Mouse (Mus musculus): ENCODE results near the gene Asap2.

Asap2 gene

DNA sequence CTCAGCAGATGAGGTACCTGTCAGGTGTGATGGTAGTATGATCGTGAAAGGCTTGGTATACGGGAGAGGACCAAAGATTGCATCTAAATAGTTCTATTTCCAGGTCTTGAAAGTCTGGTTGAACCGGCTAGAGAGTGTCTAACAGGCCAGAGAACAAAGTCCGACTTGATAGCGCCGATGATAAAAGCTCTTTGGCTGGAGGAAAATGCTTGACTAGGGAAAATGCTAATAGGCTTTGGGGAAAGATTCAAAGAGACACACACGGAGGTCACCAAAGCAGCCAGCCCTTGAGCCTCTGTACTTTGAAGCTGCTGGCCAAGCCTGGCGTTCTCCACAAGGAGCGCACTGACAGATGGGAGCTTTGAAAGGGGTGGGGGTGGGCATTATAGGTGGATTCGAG, 219.0 kb downstream of the Asap2 start:
- DNase-seq (ENCODE audit: low spot score), result no peak

DNA sequence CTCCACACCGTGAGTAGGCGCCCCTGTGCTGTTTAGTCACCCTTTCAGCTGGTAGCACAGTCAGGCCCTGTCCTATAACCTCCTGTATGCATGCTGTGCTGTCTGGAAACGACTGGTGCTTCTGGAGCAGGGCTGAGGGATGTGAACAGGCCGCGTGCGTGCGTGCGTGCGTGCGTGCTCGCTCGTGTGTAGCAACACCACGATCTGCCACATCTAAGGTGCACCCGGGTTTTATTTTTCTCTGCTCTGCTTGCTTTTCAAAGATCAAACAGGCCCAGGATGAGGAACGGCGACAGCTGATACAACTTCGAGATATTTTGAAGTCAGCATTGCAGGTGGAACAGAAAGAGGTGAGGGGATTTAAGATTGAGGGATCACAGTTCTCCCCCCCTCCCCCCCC, 222.6 kb downstream of the Asap2 start:
- no peak for DNase-seq (ENCODE audit: low spot score)

DNA sequence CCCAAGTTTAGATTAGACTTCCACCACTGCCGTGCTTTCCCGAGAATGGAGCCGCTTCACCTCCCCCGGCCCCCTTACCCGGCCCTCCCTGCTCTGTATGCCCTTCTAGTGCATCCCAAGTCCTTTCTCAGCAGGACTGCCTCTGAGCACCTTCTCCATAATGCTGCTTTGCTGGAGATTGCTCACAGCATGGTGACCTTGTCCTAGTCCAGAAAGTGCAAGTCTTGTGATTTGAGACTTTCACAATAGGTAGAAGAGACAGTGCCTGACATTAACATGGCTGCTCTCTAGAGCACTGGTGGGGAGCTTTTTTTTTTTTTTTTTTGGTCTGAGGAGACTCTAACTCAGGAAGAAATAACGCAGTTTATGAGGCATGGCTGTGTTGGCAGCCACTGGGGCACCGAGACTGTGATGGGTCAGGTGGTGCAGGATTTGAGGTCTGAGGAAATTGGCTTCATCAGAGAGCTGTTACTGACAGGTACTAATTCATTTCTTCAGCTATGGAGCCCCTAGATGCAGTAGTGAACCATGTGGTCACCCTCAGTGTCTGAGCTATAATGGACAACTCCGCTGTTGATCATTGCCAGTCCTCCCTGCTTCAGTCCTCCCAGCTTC, 224.4 kb downstream of the Asap2 start:
- no peak for DNase-seq (ENCODE audit: low spot score)

DNA sequence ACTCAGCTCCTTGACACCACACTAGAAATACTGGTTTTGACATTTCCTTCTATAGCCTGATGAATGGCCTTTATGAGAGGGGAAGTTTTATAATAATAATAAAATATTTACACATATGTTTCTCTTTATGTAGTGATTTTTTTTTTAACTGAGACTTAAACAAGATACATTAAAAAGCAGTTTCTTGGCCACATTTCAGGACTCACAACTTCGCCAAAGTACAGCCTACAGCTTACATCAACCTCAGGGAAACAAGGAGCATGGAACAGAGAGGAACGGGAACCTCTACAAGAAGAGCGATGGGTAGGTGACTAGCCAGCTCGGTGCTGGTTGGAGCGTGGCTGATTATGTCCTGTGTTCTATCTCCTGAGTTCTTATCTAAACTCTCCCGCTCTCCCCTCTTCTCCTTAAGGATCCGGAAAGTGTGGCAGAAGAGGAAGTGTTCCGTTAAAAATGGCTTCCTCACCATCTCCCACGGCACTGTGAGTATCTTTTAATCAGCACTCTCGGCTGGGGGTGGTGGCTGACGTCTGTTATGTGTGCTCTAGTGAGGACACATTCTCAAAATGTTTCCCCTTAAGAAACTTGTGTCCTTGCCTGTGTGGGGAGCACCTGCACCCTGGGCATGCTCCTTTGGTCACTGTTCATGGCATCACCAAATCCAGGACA, 227.7 kb downstream of the Asap2 start:
- DNase-seq (ENCODE audit: low spot score), result no peak

DNA sequence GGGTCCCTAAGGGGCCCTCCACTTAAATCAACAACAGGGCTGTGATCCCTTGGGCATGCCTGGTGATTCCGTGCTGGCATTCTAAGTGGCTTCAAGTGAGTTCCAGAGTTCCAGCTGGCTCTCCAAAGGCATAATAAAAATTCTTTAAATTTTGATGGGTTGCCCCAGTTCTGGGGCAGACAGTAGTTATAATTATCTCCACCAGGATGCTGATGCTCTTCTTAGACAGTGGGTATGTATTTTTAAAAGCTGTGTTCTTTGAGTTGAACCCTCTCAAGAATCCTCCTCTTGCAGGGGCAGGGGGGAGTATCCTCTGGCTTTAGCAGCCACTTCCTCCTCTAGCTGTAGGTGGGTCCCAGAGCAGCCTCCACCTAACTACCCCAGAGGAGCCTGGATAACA, 230.3 kb downstream of the Asap2 start:
- no peak for DNase-seq (ENCODE audit: low spot score)

DNA sequence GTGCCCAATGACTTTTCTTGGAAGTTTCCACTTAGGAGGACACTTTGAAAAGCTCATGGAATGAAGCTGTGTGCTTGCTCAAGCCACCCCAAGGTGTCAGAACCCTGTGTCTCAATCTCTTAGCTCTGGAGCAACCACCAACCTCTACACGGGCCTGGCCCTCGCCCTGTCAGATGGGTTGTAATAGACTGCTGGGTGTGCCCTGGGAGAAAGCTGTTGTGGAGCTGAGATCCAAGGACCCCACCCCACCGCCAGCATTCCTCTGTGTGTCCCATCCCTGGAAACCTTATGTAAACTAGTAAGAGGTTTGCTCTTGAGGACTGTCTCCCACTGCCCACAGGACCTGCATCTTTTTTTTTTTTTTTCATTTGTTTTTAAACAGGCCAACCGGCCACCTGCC, 233.7 kb downstream of the Asap2 start:
- no peak for DNase-seq (ENCODE audit: low spot score)

DNA sequence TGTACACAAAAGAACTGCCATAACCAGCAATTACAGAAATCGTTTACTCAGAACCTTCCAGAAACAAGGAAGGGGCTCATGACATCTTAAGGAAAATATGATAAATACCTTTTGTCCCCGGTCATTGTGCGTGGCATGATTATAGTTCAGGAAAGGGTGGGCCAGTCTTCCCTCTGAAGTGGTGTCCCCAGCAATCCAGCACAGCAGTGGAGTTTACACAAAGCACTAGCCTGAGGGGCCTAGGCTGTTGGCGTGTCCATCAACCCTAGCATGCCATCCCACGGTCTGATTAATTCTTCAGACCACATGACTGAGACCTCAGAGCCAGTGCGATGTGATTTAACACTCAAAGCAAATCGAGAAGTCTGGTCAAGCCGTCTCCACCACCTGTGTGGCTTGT, 235.1 kb downstream of the Asap2 start:
- no peak for DNase-seq (ENCODE audit: low spot score)

DNA sequence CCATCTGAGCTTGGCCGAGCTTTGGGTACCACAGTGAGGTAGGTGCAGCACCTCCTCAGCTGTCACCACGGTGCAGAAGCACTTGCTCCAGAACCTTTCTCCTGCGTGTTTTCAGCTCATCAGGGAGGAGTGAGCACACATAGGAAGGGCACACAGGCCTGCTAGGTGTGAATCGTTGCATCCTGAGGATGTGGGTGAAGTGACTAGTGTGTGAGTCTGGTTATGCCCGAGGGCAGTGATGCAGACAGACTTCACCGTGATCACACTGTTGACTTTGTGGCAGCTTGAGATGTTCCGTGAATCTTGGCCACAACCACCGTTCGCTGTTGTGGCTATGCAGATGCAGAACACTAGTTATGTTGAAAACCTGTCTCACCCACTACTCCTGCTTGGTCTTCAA, 236.1 kb downstream of the Asap2 start:
- DNase-seq (ENCODE audit: low spot score), result no peak

DNA sequence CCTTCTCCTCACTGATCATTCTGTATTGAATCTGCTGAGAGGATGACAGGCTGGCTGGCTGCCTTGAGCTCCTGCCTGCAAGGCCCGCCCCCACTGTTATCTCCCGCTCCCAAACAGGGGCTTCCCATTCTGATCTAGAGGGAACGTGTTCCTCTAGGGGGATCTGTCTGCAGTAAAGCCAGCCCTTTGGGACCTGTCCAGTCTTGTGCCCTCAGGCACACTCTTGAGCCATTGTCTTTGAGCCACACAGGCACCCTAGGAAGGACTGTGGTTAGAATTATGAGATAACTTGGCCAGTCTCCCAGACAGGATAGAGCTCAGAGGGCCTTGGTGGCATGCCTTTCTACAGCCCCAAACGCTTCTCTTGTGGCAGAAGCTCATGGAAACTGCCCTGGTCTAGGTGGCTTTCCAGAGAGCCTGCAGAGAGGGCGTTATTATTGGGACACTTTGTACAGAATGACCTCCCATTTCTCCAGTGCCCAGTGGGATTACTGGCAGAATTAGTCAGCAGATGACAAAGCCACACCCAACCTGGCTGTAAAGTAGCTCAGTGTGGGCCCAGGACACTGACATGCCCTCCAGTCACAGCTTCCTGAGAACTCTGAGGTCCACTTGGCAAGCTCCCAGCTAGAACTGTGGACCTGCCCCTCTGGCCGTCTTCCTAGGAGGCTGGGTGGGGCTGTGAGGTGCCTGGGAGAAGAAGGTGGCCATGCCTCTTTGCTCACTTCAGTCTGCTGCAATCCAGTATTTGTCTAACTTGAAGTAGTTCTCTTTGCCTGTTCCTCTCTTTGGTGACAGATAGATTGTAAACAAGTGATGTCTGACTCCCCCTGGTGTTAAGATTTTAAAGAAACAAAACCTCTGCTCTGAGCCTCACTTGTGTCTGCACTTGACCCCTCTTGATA, 237.1 kb downstream of the Asap2 start:
- DNase-seq (ENCODE audit: low spot score), result peak; percentile 29

DNA sequence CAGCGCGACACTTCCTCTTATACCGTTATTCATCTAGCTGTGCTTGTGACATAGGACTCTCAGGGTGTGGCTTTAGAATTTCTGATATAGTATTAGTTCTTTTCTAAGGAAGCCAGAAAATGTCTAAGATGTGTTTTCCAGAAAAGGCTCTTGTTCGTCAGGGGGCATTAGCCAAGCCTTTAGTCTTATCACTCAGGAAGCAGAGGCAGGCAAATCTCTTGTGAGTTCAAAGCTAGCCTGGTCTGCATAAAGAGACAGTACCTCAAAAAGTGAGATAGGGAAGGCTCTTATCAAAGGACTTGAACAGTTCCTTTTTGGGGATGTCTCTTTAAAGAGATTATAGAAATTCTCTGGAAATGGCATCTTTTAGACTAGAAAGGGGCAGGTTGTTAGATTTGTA, 238.4 kb downstream of the Asap2 start:
- no peak for DNase-seq (ENCODE audit: low spot score)

DNA sequence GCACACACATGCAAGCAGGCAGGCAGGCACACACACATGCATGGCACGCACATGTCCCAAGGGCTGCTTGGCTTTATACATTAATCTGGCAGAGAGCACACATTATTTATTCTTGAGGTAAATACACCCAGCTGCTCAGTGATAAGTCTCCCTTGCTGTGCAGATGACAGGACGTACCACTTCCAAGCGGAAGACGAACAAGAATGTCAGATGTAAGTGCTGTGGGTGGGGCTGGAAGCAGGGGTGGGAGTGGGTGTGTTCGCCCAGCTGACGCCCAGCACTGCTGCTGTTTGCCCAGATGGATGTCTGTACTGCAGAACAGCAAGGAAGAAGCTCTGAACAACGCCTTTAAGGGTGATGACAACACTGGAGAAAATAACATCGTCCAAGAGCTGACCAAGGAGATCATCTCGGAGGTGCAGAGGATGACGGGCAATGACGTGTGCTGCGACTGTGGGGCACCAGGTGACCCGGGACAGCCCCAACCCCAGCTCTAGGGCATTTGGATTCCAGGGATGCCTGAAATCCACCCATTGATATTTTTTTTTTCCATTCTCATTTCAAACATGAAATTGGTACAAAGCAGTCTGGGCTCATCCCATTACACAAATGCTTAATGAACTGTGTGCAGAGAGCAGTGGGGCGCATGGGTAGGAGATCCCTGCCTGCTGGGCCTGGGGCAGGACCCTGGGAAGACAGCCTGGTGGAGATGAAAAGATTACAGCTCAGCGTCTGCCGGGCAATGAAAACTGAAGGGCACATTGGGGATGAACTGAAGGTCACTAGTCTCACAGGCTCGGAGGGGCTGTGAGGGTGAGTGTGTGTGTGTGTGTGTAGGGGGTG, 239.0 kb downstream of the Asap2 start:
- DNase-seq (ENCODE audit: low spot score), result no peak

DNA sequence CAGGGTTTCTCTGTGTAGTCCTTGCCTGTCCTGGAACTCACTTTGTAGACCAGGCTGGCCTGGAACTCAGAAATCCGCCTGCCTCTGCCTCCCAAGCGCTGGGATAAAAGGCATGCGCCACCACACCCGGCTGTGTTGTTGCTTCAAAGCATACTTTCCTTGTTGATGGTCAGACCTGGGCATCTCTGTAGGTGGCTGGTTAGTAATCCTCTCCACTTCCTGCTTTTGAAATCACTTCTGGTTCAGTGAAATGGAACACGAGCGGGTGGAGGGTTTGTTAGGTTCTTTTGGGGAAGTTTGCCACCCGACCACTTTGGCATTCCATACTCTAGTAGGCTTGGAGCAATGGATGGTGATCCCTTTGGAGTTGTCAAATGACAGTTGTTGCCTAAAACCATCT, 243.5 kb downstream of the Asap2 start:
- no peak for DNase-seq (ENCODE audit: low spot score)

DNA sequence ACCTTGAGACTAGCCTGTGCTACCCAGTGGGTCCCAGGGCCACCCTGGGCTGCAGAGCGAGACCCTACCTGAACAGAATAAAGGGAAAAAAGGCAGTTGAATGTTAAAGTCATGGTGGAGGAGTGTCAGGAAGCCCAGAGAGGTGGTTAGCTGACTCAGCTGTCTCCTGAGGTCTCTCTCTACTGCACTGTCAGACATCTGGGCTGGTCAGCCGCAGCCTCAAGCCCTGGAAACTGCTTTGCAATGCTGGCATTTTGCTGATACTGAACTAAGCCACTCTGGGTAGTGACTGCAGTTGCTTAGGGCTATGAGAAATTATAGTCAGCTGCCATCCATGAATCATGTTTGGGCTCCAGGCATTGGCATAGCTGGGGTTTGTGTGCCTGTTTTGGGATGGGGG, 244.3 kb downstream of the Asap2 start:
- no peak for DNase-seq (ENCODE audit: low spot score)

DNA sequence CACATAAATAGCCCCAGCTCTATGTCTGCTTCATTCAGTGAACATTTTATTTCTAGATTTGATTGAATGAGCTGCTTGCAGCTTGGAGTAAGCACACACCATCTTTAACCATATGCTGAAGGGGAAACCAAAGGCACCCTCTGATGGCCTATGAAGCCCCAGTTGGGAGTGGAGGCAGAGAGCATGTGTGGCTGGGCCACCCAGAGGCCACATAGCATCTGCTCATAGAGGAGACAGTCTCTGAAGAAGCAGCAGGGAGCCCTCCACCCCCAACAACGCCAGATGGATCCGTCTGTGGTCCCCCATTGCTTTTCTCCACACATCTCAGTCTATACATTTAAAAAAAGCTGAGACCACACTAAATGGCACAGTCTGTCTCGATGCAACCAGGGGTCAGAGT, 251.7 kb downstream of the Asap2 start:
- DNase-seq (ENCODE audit: low spot score), result no peak

DNA sequence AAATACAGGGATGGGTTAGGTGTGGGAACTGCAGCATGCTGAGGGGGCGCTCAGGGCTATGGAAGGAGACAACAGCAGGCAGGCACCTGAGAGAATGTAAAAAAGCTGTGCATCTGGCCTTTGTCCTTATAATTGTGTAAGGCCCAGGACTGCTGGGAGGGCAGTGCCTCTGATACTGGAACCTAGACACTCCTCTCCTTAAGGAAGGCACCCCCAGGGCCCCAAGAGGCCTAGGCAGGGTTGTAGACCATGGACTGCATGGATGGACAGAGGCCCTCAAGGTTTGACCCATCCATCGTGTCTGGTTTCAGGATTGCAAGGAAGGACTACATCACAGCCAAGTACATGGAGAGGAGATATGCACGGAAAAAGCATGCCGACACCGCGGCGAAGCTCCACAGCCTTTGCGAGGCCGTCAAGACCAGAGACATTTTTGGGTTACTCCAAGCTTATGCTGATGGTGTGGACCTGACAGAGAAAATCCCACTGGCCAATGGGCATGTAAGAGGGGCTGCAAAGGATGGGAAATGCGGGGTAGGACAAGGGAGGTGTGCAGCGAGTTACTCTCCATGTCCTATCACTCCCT, 254.2 kb downstream of the Asap2 start:
- DNase-seq (ENCODE audit: low spot score), result no peak

DNA sequence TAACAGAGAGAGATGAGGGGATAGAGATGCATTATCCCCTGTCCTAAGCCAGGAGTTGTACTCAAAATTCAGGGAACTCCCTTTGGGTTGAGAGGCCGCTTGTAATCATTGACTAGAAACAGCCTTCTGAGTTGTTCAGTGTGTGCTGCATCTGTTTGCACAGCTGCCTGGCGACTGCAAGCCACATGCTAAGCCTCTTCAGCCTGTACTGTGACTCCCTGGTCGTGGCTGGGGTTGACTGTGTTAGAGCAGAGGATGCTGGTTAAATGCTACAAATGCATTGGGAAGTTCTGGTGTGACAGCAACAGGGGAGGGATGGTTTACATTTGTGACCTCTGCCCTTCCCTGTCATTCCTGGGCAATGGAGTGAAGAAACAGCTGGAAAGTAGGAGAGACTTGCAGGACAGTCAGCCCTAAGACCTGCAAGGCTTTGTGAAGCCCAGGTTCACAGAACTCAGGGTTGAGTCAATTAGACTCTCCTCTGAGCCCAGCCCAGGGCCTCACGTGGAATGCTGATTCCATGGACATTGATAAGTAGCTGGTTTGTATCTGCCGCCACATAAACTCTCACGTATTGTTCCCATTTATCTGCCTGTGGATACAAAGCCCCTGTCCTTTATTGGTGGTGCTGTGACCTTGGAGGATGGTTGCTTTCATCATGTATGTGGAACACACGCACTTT, 257.6 kb downstream of the Asap2 start:
- DNase-seq (ENCODE audit: low spot score), result no peak

DNA sequence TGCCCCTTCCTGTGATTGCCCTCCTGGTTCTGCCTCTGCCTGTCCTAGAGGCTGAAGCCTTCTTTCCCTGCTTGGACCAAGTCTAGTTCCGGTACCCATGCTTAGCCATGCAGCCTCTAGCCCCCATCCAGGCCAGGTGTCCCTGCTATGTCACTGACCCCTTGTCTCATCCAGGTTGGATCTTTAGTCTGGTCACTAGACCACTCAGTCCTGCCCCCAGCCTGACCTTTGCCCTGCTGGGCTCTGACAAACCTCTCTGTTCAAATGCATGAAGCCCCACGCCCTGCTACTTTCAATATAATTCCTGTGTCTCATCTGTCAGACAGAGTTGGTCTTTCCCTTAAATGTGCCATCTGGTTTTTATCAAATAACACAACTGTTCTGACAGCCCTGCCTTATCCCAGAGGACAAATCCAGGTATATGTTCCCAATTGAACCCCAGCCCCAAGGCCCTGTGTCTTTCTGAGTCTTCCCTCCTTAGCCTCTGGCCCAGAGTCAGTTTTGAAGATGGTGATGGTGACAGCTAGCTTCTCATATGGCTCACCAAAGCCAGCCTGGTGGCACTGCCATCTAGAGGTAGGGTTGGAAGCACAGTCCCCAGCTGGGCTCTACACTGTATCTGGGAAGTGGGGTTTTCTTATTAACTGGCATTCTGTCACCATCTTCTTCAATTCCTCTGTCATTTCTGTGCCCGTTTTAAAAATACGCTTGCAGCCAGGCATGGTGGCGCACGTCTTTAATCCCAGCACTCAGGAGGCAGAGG, 270.4 kb downstream of the Asap2 start:
- no peak for DNase-seq (ENCODE audit: low spot score)

DNA sequence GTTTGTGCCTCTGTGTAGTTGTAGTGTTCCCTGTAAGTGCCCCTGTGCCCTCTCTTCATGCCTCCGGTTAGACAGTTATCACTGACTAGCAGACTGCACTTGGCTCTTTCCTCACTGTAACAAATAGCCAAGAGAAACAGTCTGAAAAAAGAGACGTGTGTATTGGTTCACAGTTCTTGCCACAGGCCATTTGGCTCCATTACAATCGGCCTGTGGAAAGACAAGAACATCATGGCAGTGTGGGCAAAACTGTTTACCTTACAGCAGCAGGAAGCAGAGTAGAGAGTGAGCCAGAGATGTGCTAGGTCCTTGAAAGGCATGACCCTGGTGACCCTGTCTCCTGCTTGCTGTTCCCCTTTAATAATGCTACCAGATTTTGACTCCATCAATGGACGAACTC, 271.3 kb downstream of the Asap2 start:
- no peak for DNase-seq (ENCODE audit: low spot score)

DNA sequence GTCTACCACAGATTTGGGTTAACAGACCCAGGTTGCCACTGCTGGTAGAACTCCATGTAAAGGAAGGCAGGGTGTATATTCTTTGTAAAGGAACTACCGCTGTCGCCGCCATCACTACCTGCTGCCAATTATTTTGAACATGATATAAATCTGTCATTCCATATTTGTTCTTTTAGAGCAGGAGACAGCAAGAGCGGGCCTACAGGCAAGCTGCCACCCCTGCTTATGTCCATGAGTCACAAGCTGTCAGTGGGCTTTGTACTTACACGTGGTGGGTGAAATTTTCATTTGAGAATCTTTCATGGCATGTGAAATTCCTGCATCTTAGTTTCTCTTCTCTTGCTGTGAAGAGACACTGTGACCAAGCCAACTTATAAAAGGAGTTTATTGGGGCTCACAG, 273.0 kb downstream of the Asap2 start:
- no peak for DNase-seq (ENCODE audit: low spot score)

DNA sequence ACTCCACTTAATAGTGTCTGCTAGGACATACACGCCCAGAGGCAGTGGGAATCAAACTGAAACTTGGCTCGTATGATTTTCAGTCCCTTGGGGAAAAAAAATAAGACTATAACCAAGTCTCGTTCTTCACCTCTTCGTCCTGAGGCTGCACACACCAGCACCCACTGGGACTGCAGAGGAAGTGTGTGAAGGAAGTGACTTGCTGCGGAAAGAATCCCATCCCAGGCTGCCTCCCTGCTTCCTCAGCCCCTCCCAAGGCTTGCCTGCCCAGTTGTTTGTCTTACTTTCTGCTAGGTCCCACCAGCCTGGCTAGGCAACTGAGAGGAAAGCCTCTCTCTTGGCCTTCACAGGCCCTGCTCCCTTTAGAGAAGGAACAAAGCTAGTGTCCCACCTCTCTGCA, 274.0 kb downstream of the Asap2 start:
- DNase-seq (ENCODE audit: low spot score), result no peak

DNA sequence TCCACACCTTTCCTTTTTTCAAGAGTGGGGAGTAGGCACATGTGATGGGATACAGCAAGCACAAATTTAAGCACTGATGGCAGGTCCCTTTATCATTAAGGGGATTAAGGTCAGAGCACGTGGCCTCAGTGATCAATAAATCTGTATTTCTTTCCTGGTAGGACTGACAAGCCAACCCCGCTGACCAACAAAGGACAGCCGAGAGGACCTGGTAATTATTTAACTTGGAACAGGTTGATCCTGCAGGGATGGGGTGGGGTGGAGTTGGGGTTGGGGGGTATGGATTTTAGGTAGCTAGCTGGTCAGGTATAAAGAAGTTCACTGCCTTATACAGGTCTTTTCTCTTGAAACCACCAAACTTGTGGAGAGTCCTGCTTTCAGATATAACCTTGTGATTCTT, 274.7 kb downstream of the Asap2 start:
- DNase-seq (ENCODE audit: low spot score), result no peak

All from testis, postnatal 14 days (tissue).